Mouse (Mus musculus) gastrocnemius, postnatal 36 days (tissue): ENCODE data around the gene Bcat2. TPM values are rescaled to one million over a fixed set of nuclear protein-coding genes. Genes with fewer than 3 reads are reported as not detected.

ENCODE experiments used
- DNase-seq, 2 experiments: peaks; one replicate each; pipeline ENCODE4 v3.0.0; 2022
- intact Hi-C: fragments of 180-260 bp; cut with DNase I; formaldehyde crosslinking; loops from one replicate; pipeline ENCODE4 v1.15.1; 2025
- total RNA-seq, 2 experiments: library from RNA; stranded (reverse); gene quantifications; 2 replicates each; pipeline ENCODE4 v1.2.3; 2021

The Bcat2 gene
- total RNA-seq, 2 experiments from 2014 or later: 55.7 to 86.8 TPM

DNA sequence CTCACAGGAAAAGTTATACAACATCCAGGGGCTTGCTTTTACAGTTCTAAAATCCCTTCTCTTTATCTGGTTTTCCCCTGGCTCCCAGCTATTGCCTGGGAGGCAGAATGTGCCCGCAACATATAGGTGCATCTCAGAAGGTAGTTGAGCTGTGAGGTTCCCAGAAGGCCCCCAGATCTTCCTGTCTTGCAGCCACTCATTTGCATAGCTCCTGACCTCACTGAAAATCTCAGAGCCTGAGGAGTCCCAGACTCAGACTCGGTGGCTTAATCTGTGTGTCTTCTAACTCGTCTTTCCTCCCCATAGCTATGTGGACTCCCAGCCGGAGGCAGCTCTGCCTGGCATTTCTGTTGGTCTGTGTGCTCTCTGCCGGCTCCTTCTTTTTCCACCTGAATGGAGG lies 48.4 kb downstream of the Bcat2 start:
- intact Hi-C loops: loop anchor here (5.0 kb wide), 1 partner anchor 49 kb away; the partner anchor contains the start of gene Fut2
- no peak for DNase-seq

DNA sequence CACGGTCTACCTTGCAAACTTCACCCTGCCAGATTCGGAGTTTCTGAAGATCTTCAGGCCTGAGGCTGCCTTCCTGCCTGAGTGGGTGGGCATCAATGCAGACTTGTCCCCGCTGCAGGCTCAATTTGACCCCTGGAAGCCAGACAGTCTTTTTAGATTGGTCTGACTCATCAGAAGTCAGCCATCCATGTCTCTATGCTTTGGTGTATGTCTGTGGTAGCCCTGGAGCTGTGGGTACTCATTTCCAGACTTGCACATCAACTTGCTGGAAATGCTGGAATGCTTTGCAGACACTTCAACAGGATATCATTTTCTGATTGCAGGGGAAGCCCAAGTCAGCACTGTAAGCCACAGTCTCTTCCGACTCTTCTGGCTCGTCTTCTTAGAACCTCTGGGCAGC lies 49.6 kb downstream of the Bcat2 start:
- DNase-seq: no peak
- intact Hi-C loops: loop anchor here (5.0 kb wide), 1 partner anchor 48 kb away; the partner anchor contains the start of gene Fut2

DNA sequence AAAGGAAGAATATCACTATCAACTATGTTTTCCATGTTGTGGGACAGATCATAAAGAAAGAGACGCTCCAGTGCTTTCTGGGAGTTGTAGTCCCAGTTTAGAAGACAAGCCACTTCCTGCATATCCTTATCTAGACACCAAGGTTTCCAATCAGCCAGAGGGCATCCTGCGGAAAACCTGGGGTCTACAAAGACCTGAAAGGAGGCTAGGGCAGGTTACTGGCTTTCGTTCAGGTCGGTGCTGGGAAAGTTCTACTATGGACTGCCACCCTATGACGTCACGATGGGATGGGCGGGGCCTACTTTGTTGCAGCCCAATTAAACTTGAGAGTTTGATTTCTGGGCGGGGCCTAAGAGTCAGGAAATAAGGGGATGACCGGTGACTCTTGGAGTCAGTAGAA lies 51.5 kb downstream of the Bcat2 start, which contains the start of gene Izumo1:
Gene Izumo1 (plus strand): TSS at position 369 of the 400 bp plus-strand sequence.
- no peak for DNase-seq
- intact Hi-C loops: no loop called here

DNA sequence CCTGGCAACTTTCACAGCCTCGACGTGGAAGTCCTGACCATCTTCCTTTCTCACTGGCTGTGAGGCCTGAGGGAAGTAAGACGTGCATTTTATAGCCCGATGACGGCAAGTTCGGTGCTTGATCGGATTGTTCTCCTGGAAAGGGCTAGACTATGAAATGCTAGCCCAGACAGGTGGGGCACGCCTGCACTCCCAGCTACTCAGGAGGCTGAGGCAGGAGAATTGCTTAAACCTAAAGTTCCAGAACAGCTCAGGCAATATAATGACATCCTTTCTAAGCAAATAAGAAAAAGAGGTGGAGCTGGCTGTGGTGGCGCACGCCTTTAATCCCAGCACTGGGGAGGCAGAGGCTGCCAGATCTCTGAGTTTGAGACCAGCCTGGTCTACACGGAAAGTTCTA lies 53.6 kb downstream of the Bcat2 start:
- intact Hi-C loops: no loop called here
- DNase-seq: no peak

DNA sequence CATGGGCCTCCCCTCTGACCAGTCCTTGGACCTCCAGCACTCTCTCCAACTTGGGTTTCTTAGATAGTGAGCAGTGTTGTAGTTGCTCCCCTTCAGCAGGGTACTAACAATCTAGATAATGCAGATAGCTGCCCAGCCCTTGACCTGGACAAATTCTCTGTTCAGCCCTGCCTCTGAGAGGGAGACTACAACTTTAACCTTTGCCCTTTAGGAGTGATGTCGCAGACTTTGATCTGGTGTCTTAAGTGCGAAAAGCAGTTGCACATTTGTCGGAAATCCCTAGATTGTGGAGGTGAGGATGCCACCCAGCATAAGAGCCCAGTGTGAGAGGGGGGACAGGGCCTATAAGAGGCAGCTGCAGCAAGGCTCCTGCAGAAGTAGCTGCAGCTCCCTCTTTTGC lies 54.8 kb downstream of the Bcat2 start:
- no peak for DNase-seq
- intact Hi-C loops: no loop called here

DNA sequence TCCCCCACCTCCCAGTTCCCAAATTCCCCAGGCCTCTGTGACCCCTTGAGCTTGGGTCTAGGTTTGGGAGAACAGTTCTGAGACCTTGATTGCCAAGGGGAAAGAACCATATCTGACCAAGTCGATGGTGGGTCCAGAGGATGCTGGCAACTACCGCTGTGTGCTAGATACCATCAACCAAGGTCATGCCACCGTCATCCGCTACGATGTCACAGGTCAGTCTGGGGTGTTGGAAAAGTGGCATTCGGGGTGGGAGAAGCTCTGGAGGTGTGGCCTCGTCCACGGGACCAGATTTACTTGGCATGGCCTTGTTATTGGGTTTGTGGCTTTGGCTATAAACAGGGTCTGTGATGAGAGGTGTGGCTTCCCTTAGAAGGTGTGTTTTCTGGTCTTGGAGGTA lies 55.5 kb downstream of the Bcat2 start:
- DNase-seq: no peak
- intact Hi-C loops: no loop called here

DNA sequence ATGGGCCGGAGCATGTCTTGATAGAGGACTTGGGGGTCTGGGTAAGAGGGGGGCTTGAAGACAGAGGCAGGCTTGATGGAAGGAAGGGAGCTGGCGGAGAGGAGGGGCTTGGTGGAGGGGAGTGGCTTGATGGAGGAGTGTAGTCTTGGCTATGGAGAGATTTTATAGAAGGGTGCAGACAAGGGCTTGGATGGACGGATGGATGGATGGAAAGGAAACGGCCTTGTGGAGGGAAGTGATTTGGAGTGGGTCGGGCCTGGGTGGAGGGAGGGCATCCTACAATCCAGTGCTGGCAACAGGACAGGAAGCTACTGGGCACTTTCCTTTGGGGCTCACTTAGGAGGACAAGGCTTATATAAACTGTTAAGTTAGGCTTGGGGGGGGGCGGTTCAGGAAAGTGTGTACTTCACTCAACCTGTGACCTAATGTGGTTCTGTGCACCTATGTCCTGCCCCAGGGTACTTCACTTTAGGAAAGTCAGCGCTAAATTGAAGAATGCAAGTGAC lies 56.7 kb downstream of the Bcat2 start:
- intact Hi-C loops: no loop called here
- DNase-seq: no peak

DNA sequence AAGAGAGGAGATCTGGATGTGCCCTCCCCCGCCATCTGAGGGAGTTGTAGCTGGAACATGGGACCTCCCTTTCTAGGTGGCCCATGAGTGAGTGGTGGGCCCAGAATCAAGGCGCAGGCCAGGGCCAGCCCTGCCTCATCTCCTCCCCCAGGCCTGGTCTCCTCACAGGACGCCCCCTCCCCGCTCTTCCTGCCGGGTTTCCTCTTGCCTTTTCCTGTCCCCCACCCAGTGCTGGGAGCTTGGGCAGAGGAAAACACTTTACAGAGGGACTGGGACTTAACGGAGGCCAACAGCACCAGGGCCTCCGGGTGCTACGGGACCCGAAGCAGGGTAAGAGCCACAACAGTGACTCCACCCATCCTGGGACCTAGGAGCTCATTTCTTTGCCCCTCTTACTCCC lies 57.3 kb downstream of the Bcat2 start, which contains the start of gene Rasip1:
Gene Rasip1 (plus strand): TSS at position 228 of the 400 bp plus-strand sequence.
- intact Hi-C loops: no loop called here
- DNase-seq: peak in 1 of 2 experiments; percentile 26

DNA sequence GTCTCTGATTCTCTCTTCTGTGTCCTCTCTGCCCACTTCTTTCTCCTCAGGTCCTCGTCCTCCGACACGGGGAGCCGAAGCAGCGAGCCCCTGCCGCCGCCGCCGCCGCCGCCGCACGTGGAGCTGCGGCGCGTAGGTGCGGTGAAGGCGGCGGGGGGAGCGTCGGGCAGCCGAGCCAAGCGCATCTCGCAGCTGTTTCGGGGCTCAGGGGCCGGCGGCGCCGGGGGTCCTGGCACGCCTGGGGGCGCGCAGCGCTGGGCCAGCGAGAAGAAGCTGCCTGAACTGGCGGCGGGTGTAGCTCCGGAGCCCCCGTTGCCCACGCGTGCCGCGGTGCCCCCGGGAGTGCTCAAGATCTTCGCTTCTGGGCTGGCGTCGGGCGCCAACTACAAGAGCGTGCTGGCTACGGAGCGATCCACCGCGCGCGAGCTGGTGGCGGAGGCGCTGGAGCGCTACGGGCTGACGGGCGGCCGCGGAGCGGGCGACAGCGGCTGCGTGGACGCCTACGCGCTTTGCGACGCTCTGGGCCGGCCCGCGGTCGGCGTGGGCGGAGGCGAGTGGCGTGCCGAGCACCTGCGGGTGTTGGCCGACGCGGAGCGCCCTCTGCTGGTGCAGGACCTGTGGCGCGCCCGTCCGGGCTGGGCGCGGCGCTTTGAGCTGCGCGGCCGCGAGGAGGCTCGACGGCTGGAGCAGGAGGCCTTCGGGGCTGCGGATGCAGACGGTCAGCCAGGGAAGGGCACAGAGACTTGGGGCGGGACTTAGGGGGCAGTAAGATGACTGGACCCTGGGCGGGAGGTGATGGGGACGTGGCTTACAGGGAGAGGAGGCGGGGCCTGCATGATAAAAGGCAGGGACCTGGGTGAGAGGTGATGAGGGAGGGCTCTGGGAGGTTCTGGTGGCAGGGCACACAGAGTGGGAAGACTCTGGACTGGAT lies 58.7 kb downstream of the Bcat2 start:
- DNase-seq: peak; percentile 82 to 86
- intact Hi-C loops: no loop called here

DNA sequence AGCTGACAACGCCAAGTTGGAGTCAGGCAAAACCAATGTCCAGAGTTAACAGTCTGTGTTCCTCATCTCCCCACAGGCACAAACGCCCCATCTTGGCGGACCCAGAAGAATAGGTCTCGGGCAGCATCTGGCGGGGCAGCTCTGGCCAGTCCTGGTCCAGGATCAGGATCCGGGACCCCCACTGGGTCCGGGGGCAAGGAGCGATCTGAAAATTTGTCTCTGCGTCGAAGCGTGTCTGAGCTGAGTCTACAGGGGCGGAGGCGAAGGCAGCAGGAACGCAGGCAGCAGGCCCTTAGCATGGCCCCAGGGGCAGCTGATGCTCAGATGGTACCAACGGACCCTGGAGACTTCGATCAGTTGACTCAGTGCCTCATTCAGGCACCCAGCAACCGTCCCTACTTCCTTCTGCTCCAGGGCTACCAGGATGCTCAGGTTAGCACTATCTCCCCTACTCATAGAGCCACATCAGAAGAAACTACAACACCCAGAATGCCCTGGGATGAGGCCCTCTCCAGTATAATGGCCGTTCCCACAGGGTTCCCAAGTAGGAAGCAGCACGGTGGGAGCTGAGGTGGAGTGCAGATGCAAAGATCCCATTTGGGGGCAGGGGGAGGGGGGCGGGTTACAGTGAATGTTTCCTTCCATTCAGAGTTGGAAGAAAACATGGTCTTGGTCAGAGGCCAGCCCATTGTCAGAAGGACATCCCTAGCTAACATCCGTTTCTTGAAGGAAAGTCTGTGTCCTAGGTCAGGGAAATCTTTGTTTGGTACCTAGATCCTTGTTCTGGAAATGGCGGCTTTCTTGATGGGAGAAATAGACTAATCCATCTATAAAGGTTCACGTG lies 60.3 kb downstream of the Bcat2 start:
- DNase-seq: no peak
- intact Hi-C loops: no loop called here

DNA sequence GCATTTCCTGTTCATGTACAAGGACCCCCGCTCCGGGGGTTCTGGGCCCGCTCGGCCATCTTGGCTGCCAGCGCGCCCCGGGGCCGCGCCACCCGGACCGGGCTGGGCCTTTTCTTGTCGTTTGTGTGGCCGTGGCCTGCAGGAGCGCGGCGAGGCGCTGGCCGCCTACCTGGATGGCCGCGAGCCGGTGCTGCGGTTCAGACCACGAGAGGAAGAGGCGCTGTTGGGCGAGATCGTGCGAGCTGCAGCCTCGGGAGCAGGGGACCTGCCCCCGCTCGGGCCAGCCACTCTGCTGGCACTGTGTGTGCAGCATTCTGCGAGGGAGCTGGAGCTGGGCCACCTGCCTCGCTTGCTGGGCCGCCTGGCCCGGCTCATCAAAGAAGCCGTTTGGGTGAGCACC lies 62.5 kb downstream of the Bcat2 start:
- DNase-seq: no peak
- intact Hi-C loops: no loop called here

DNA sequence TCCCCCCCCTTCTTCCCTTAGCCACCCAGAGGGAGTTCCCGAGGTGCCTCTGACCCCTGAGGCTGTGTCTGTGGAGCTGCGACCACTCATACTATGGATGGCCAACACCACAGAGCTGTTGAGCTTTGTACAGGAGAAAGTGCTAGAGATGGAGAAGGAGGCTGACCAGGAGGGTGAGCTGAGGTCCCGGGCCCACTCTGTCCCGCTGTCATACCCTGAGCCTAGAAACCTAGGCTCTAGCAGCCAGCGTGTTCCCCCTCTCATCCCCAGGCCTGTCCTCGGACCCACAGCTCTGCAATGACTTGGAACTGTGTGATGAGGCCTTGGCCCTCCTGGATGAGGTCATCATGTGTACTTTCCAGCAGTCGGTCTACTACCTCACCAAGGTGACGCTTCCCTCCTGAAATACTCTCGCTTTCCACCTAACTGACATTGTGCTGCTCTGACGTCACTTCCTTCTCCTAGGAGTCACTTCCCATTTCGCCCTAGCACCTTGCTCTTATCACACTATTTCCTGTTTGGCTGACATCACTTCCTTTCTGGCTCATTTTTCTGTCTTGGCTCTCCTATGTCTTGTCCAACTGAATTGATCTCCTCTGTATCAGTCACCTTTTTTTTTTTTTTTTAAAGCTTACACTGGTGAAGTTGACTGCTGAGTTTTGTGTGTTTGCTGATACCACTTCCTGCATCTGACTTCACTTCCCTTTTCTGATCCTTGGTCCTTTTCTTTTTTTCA lies 65.2 kb downstream of the Bcat2 start:
- intact Hi-C loops: no loop called here
- DNase-seq: no peak

DNA sequence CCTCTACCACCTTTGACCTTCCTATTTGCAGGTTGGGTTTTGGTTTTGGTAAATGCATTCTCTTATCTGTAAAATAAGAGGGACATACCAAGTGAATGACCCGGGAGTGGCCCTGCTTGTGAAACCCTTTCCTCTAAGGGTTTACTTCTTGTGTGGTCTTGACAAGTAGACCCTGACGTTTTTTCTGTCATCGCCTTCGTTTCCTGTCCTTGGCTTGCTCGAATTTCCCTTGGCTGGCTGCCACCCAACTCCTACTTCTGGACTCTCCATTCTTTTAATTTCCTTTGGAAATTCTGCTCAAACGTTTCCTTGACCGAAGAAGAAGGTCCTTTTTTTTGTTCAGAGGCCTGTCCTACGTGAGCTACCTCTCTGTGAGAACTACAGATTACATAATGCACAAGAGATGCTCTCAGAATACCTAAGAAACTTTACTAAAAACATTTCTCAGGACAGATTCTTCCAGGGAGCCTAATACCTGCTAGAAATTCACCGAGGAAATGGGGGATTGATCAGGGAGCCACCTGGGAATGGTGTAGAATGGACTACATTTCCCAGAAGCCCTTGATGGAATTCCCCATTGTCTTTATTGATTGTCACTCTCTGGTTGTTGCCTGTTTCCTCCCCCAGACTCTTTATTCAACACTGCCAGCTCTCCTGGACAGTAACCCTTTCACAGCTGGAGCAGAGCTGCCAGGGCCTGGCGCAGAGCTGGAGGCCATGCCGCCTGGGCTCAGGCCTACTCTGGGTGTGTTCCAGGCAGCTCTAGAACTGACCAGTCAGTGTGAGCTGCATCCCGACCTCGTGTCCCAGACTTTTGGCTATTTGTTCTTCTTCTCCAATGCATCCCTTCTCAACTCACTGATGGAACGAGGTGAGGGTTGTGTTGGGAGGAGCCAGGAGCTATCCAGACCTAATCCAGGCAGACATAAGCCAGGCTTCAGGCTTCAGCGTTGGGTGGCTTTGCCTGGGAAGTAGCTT lies 66.0 kb downstream of the Bcat2 start:
- intact Hi-C loops: no loop called here
- DNase-seq: no peak

DNA sequence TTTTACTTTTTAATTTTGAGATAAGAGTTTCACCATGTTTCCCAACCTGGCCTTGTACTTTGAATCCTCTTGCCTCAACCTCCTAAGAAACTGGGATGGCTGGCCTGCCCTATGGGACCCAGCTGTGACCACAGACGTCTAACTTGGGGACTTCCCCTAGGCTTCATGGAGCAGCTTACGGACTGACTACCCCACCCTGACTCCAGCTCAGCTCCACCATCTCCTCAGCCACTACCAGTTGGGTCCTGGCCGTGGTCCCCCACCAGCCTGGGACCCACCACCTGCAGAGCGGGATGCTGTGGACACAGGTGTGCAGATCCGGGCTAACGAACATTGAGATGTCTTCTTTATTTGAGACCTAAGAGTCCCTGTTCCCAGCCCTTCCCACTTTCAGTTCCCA lies 67.8 kb downstream of the Bcat2 start:
- intact Hi-C loops: no loop called here
- no peak for DNase-seq

DNA sequence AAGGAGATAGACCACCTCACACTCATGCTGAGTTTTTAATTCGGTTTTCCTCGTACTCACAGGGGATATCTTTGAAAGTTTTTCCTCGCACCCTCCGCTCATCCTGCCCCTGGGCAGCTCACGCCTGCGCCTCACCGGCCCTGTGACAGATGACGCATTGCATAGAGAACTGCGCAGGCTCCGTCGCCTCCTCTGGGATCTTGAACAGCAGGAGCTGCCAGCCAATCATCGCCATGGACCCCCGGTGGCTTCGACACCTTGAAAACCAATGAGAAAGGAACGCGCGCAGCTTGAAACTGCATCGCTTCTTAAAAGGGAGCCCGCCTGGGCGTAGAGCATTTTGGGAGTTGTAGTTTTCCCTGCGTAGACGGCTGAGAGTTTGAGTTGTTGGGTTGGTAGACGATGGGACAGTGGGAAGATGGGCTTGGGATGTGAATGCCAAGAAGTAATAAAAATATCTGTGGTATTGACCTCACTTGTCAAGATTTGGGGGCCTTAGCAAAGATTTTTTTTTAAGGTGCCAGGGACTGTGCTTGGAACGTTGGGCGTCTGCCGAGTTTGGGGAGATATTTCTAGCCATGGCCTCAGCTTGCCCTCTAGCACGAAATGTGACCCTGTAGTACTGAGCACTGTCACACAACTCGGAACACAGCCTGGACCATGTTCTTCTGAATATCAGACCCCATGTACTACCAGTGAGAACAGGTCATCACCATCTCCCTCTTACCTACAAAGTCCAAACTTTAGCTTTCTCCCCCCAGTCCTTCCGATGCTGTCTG lies 68.9 kb downstream of the Bcat2 start:
- peak; percentile 88 to 92 for DNase-seq
- intact Hi-C loops: no loop called here
